Mouse (Mus musculus): ENCODE data around the gene Elf4.

Elf4 gene

GRCm38 (mm10) chrX:48462754-48463507, at the start of gene Elf4:
TSS of gene Elf4 (minus strand) at chrX:48463132.
- in situ Hi-C loops (cut with MboI, MseI) = loop anchor here (5.0 kb wide), 1 partner anchor 41 kb away; no protein-coding TSS in a partner anchor

GRCm38 (mm10) chrX:48493763-48494162, 30.8 kb upstream of the Elf4 start:
- in situ Hi-C loops (cut with MboI, MseI) = no loop called here

GRCm38 (mm10) chrX:48481687-48482086, 18.8 kb upstream of the Elf4 start:
- in situ Hi-C loops (cut with MboI, MseI) = no loop called here

- in situ Hi-C loops (cut with MboI, MseI) = no loop called here
Measured at GRCm38 (mm10) chrX:48481095-48481494, 18.2 kb upstream of the Elf4 start.

- in situ Hi-C loops (cut with MboI, MseI) = no loop called here
Measured at GRCm38 (mm10) chrX:48467355-48467946, 4.5 kb upstream of the Elf4 start.

GRCm38 (mm10) chrX:48466174-48466573, 3.2 kb upstream of the Elf4 start:
- in situ Hi-C loops (cut with MboI, MseI) = no loop called here

GRCm38 (mm10) chrX:48464436-48464835, 1.5 kb upstream of the Elf4 start:
- in situ Hi-C loops (cut with MboI, MseI) = loop anchor here (5.0 kb wide), 1 partner anchor 42 kb away; no protein-coding TSS in a partner anchor

GRCm38 (mm10) chrX:48463636-48464035, 704 bp upstream of the Elf4 start:
- in situ Hi-C loops (cut with MboI, MseI) = loop anchor here (5.0 kb wide), 1 partner anchor 41 kb away; no protein-coding TSS in a partner anchor

GRCm38 (mm10) chrX:48462297-48462696, 635 bp downstream of the Elf4 start:
- in situ Hi-C loops (cut with MboI, MseI) = loop anchor here (5.0 kb wide), 1 partner anchor 40 kb away; no protein-coding TSS in a partner anchor

GRCm38 (mm10) chrX:48461006-48461405, 1.9 kb downstream of the Elf4 start:
- in situ Hi-C loops (cut with MboI, MseI) = loop anchor here (5.0 kb wide), 1 partner anchor 39 kb away; no protein-coding TSS in a partner anchor

GRCm38 (mm10) chrX:48460496-48460895, 2.4 kb downstream of the Elf4 start:
- in situ Hi-C loops (cut with MboI, MseI) = loop anchor here (5.0 kb wide), 1 partner anchor 38 kb away; no protein-coding TSS in a partner anchor

GRCm38 (mm10) chrX:48456956-48457355, 6.0 kb downstream of the Elf4 start:
- in situ Hi-C loops (cut with MboI, MseI) = no loop called here

- in situ Hi-C loops (cut with MboI, MseI) = no loop called here
Measured at GRCm38 (mm10) chrX:48455018-48455417, 7.9 kb downstream of the Elf4 start.

- in situ Hi-C loops (cut with MboI, MseI) = no loop called here
Measured at GRCm38 (mm10) chrX:48454495-48454878, 8.4 kb downstream of the Elf4 start.

GRCm38 (mm10) chrX:48453736-48454494, 9.0 kb downstream of the Elf4 start:
- in situ Hi-C loops (cut with MboI, MseI) = no loop called here

- in situ Hi-C loops (cut with MboI, MseI) = no loop called here
Measured at GRCm38 (mm10) chrX:48452931-48453673, 9.8 kb downstream of the Elf4 start.

- in situ Hi-C loops (cut with MboI, MseI) = no loop called here
Measured at GRCm38 (mm10) chrX:48452231-48452890, 10.6 kb downstream of the Elf4 start.

- in situ Hi-C loops (cut with MboI, MseI) = no loop called here
Measured at GRCm38 (mm10) chrX:48449646-48450045, 13.3 kb downstream of the Elf4 start.

- in situ Hi-C loops (cut with MboI, MseI) = no loop called here
Measured at GRCm38 (mm10) chrX:48444677-48445076, 18.3 kb downstream of the Elf4 start.

- in situ Hi-C loops (cut with MboI, MseI) = no loop called here
Measured at GRCm38 (mm10) chrX:48441954-48442353, 21.0 kb downstream of the Elf4 start.

GRCm38 (mm10) chrX:48441548-48441947, 21.4 kb downstream of the Elf4 start:
- in situ Hi-C loops (cut with MboI, MseI) = no loop called here

All from T-helper 1 cell (primary cell).